Mouse (Mus musculus) neural tube, embryonic 11.5 days (tissue): ENCODE data around the gene Tep1. TPM values are rescaled to one million over a fixed set of nuclear protein-coding genes. Genes with fewer than 3 reads are reported as not detected.

Experiments used
- ATAC-seq: fragments of 200-750 bp; cut with Nextera tagmentation; 2 replicates; pipeline ENCODE4 v1.8.0; 2017; ENCODE audit warnings: moderate number of reproducible peaks, mild to moderate bottlenecking, moderate TSS enrichment, moderate library complexity; ENCODE audit not compliant: insufficient read depth, low FRiP score, low TSS enrichment
- DNase-seq: peaks from one replicate; pipeline ENCODE4 v3.0.0-alpha.2; 2015; ENCODE audit warnings: low spot score
- H3K27ac ChIP-seq: fragments of 300-500 bp; sonication (generic); 2 replicates; pipeline ENCODE4 v1.5.1; 2014; ENCODE audit warnings: low read depth, mild to moderate bottlenecking, low read length
- H3K27me3 ChIP-seq: fragments of 300-500 bp; sonication (generic); 2 replicates; pipeline ENCODE4 v1.6.1; 2014; ENCODE audit warnings: mild to moderate bottlenecking, low read length, mixed read lengths; ENCODE audit not compliant: control insufficient read depth, insufficient read depth
- H3K36me3 ChIP-seq: fragments of 300-500 bp; sonication (generic); 2 replicates; pipeline ENCODE4 v1.6.1; 2014; ENCODE audit warnings: mild to moderate bottlenecking, low read length, moderate library complexity, mixed read lengths; ENCODE audit not compliant: control insufficient read depth, insufficient read depth
- H3K4me1 ChIP-seq: fragments of 300-500 bp; sonication (generic); 2 replicates; pipeline ENCODE4 v1.6.1; 2014; ENCODE audit warnings: low read length, mixed read lengths; ENCODE audit not compliant: control insufficient read depth, insufficient read depth
- H3K4me2 ChIP-seq: fragments of 300-500 bp; sonication (generic); 2 replicates; pipeline ENCODE4 v1.6.1; 2014; ENCODE audit warnings: low read depth, mild to moderate bottlenecking, moderate library complexity
- H3K4me3 ChIP-seq: fragments of 300-500 bp; sonication (generic); 2 replicates; pipeline ENCODE4 v1.5.1; 2014; ENCODE audit warnings: low read depth, low read length
- H3K9ac ChIP-seq: fragments of 300-500 bp; sonication (generic); 2 replicates; pipeline ENCODE4 v1.6.1; 2014; ENCODE audit warnings: mild to moderate bottlenecking, low read length
- H3K9me3 ChIP-seq: fragments of 300-500 bp; sonication (generic); 2 replicates; pipeline ENCODE4 v1.6.1; 2016; ENCODE audit warnings: low read length; ENCODE audit not compliant: control insufficient read depth
- WGBS: fragments of 180-500 bp; shearing (Covaris S2); extraction: QIAGEN DNeasy Blood & Tissue Kit; methylation state at CpG from one replicate; pipeline ENCODE4 v1.1.7; 2014; 5-methylcytosine and 5-hydroxymethylcytosine counted together
- polyA plus RNA-seq: library from polyadenylated mRNA; unstranded; fragments of >200 nt; fragmentation: Nextera tagmentation; extraction: Ambion mirVana; gene quantifications from 2 replicates; pipeline ENCODE4 v1.2.1, GENCODE M21; 2014

Gene Tep1
- polyA plus RNA-seq, 1 experiment from 2014 or later = 4.9 TPM

DNA sequence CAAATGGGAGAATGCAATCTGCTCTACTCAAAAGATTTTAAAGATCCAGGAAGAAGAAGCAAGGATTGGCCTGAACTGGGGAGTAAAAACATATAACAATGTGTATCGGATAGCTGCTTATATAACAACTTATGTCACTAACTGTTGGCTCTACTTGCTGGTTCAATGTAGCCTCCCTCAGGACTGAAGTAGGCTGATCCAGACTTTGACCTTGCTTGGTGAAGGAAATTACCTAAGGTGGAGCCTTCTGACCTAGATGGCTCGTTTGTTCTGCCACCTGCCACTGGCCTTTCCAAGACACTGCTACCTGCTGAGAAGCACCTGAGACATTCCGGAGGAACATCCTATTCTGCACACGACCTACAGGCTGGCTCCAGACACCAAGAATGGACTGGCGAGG lies 14.6 kb downstream of the Tep1 start:
- no peaks in the 10 kb centered on the region for H3K36me3 ChIP-seq
- no peaks in the 10 kb centered on the region for H3K27me3 ChIP-seq
- no peak overlapping the region for H3K9ac ChIP-seq
- H3K4me3 ChIP-seq = no peak overlapping the region
- DNase-seq (no peak), ATAC-seq (no peak)
- 87% methylated on average over 5 of the region's 5 CpGs for WGBS
- H3K4me1 ChIP-seq = no peaks in the 10 kb centered on the region
- H3K27ac ChIP-seq = no peak overlapping the region
- H3K9me3 ChIP-seq = no peaks in the 10 kb centered on the region
- no peak overlapping the region for H3K4me2 ChIP-seq

DNA sequence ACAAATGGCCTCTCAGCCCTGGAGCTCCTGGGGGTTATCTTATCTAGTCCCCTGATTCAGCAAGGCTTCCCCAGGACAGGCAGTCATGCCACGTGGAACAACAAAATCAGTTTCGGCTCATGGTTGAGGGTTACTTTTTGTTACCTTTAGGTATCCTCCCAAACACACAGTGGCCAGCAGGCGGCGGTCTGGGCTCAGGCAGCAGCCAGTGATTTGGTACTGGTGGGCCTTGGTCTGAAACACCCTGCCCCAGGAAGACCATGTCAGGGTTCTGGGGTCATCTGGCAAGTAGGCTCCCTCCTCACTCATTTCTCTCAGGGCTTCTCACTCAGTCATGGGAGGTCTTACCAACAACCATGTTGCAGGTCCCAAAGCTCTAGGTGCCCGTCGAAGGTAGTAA lies 33.1 kb downstream of the Tep1 start:
- Histone ChIP-seq H3K9ac (no peak overlapping the region), H3K4me1 (no peaks in the 10 kb centered on the region)

DNA sequence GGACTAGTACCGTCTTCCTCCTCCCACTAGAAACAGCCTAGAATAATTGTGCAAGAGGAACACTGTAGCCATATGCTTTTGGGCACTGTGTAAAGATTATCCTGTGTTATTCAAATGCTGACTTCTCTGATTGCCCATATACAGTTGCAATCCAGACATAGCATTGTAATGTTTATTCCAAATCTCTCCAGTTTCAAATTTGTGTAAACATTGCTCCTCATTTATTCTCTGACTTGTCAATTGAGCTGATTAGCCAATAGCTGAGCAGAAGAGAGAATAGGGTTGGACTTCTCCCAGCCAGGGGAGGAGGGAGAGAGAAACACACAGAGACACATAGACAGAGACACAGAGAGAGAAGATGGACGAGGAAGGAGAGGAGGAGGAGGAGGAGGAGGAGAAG lies 35.9 kb downstream of the Tep1 start:
- no peak overlapping the region for H3K4me3 ChIP-seq
- no peak overlapping the region for H3K27ac ChIP-seq
- 66% methylated on average over 2 of the region's 2 CpGs for WGBS
- no peaks in the 10 kb centered on the region for H3K4me1 ChIP-seq
- no peaks in the 10 kb centered on the region for H3K36me3 ChIP-seq
- no peak overlapping the region for H3K9ac ChIP-seq
- H3K27me3 ChIP-seq = no peaks in the 10 kb centered on the region
- no peak for DNase-seq
- ATAC-seq = no peak
- H3K9me3 ChIP-seq = no peaks in the 10 kb centered on the region
- H3K4me2 ChIP-seq = no peak overlapping the region

More for the DNA sequence above, 33.1 kb downstream of the Tep1 start:
- DNase-seq (no peak), ATAC-seq (no peak)
- 67% methylated on average over 6 of the region's 6 CpGs for WGBS
- H3K4me2 ChIP-seq = no peak overlapping the region
- H3K27me3 ChIP-seq = no peaks in the 10 kb centered on the region
- H3K9me3 ChIP-seq = no peaks in the 10 kb centered on the region
- H3K36me3 ChIP-seq = no peaks in the 10 kb centered on the region
- H3K27ac ChIP-seq = no peak overlapping the region
- H3K4me3 ChIP-seq = no peak overlapping the region

DNA sequence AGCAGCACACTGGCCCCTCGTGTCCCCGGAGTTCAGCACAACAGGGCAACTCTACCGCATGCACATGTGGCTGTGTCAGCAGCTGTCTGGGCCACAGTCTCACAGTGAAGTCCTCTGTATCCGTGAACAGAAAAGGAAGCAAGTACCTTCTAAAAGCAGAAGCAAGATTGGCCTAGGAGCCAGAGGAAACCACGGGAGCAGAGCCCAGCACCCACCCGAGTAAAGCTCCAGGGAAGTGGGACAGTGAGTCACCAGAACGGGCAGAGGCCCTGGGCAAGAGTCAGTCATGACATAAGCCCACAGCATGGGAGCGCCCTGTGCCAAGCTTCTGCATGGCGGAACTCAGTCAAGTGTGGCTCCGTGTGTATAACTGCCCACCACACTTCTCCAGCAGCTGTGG lies 36.4 kb downstream of the Tep1 start:
- ATAC-seq (no peak), DNase-seq (no peak)
- H3K27me3 ChIP-seq = no peaks in the 10 kb centered on the region
- no peaks in the 10 kb centered on the region for H3K9me3 ChIP-seq
- H3K4me3 ChIP-seq = no peak overlapping the region
- no peaks in the 10 kb centered on the region for H3K4me1 ChIP-seq
- H3K36me3 ChIP-seq = no peaks in the 10 kb centered on the region
- no peak overlapping the region for H3K4me2 ChIP-seq
- H3K27ac ChIP-seq = no peak overlapping the region
- WGBS = 85% methylated on average over 10 of the region's 10 CpGs
- no peak overlapping the region for H3K9ac ChIP-seq

DNA sequence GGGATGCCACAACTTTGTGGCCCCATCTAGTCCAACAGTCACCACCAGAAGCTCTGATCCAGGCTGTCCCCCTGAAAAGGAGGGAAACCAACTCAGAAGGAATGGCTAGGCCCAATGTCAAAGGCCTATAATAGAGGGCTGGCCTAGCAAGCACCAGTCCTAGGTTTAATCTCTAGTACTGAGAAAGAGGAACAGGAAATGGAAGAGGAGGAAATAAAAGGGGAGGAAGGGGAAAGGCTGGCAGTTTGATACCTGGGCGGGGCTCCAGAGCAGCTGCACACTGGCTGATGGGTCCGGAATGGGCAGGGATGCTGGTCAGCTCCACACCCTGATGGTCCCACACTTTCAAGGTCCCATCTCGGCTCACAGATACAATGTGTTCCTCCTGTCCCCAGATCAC lies 40.5 kb downstream of the Tep1 start:
- WGBS = 88% methylated on average over 3 of the region's 3 CpGs
- Histone ChIP-seq H3K27ac (no peak overlapping the region), H3K9me3 (no peaks in the 10 kb centered on the region), H3K4me3 (no peak overlapping the region), H3K4me1 (no peaks in the 10 kb centered on the region), H3K4me2 (no peak overlapping the region), H3K9ac (no peak overlapping the region), H3K27me3 (no peaks in the 10 kb centered on the region), H3K36me3 (no peaks in the 10 kb centered on the region)
- no peak for ATAC-seq
- DNase-seq = no peak

DNA sequence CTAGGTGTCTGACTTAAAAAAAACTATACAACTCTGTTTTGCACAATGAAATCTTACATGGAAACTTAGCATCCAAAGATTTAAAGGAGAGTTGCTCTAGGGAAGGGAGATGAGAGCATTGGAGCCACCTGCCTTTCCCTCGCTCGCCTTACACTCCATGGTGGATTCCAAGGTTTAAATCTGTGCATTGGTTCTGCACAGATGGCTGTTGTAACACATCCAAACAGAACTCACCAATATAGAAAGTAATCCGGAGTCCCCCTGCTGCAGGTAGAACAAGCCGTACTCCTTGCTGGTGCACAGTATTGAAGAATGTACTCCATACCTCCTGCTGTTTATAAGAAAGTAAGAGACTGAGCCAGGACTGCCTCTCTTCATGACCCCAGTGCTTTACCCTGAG lies 43.8 kb downstream of the Tep1 start:
- Histone ChIP-seq H3K27me3 (no peaks in the 10 kb centered on the region), H3K36me3 (peaks cover 3% of the 10 kb centered on the region; the same call in 1 of the 2 replicates), H3K27ac (no peak overlapping the region), H3K4me3 (no peak overlapping the region), H3K9me3 (no peaks in the 10 kb centered on the region), H3K9ac (no peak overlapping the region), H3K4me2 (no peak overlapping the region), H3K4me1 (no peaks in the 10 kb centered on the region)
- ATAC-seq (no peak), DNase-seq (no peak)
- WGBS = 86% methylated on average over 4 of the region's 4 CpGs

DNA sequence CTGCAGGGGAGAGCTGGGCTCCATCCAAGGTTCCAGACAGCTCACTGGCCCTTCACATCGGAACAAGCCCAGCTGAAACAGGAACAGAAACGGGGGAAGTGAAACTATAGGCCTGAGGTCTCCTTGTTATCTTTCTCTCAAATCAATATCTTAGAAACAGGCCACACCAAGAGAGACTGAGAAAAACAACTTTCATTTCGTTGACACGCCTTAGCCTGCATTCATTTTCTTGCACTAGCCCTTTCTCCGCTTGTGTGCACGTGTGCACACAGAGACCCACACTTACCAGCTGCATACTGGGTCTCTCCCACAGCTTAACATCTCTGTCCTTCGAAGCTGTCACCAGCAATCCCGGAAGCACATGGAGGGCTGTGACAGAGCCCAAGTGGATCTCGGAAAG lies 46.1 kb downstream of the Tep1 start:
- H3K27ac ChIP-seq = no peak overlapping the region
- DNase-seq (no peak), ATAC-seq (no peak)
- no peak overlapping the region for H3K4me2 ChIP-seq
- H3K9ac ChIP-seq = no peak overlapping the region
- H3K9me3 ChIP-seq = no peaks in the 10 kb centered on the region
- no peaks in the 10 kb centered on the region for H3K4me1 ChIP-seq
- H3K27me3 ChIP-seq = no peaks in the 10 kb centered on the region
- H3K4me3 ChIP-seq = no peak overlapping the region
- peaks cover 8% of the 10 kb centered on the region; the same call in 1 of the 2 replicates for H3K36me3 ChIP-seq
- 91% methylated on average over 9 of the region's 9 CpGs for WGBS

DNA sequence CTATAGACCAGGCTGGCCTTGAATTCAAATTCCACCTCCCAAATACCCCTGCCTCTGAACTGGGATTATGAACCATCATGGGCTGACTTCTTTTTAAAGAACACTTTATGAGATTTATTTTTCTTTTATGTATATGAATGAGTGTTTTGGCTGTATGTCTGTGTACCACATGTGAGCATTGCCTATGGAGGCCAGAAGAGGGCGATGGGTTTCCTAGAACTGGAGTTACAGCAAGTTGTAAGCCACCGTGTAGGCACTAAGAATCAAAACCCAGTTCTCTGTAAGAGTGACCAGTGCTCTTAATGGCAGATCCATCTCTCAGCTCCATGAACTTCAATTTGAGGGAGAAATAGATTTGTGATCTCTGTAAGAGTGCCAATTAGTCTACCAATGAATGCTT lies 47.1 kb downstream of the Tep1 start:
- Histone ChIP-seq H3K4me1 (no peaks in the 10 kb centered on the region), H3K9ac (no peak overlapping the region), H3K4me2 (no peak overlapping the region), H3K27me3 (no peaks in the 10 kb centered on the region), H3K4me3 (no peak overlapping the region), H3K9me3 (no peaks in the 10 kb centered on the region), H3K27ac (no peak overlapping the region), H3K36me3 (peaks cover 8% of the 10 kb centered on the region; the same call in 1 of the 2 replicates)
- no peak for ATAC-seq
- WGBS = 80% methylated on average over 2 of the region's 2 CpGs
- DNase-seq = no peak

DNA sequence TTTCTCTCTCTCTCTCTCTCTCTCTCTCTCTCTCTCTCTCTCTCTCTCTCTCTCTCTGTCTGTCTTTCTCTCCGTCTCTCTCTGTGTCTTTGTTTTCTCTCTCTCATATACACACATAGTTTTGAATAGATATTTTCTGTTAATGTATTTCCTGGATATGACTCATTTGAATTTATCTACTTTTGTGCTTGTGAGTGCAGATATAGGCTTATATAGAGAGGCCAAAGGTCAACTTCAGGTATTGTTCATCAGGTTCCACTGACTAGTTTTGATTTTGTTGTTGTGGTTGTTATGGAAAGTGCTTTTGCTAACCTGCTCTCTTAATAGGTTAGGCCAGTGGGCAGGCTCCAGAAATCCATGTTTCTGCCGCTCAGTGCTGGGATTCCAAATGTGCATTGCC lies 57.3 kb downstream of the Tep1 start:
- Histone ChIP-seq H3K4me3 (no peak overlapping the region), H3K4me2 (no peak overlapping the region), H3K9me3 (no peaks in the 10 kb centered on the region), H3K27ac (no peak overlapping the region), H3K27me3 (no peaks in the 10 kb centered on the region), H3K4me1 (no peaks in the 10 kb centered on the region), H3K9ac (no peak overlapping the region), H3K36me3 (peaks cover 6% of the 10 kb centered on the region)
- ATAC-seq = no peak
- 91% methylated on average over 2 of the region's 2 CpGs for WGBS
- DNase-seq = no peak
